Mouse (Mus musculus): Measurements from ENCODE around the gene Pitpnm2.

DNA sequence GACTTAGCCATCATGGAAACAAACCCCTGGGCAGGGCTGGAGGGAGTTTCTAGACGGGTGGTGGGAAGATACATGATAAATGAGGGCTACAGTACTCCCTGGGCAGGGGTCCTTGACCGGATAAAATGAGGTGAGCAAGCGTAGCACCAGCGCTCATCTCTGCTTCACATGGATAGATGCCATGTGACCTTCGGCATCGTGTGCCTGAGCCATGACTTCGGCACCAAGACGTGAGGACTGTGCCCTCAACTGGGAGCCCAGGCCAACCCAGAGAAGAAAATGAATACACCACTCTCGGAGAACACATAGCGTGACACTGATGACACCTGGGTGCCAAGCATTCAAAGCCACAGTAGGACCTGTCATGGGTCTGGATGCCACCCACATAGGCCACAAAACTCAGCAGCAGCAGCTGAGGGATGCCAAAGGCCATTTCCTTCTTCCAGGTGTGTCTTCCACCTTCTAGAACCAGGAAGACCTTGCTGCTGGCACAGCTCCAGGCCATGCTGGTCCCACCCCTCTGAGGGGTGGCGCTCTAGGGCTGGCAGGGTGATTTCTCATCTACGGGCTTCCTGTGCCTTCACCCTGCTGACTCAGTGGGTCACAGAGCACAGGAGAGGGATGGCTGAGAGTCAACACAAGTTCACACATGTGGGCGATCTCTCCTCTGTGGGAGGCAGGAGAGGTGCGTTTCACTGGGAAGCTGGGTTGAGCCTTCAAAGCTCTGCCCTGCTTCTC lies 165.5 kb downstream of the Pitpnm2 start:
- no peak for TF ChIP-seq CTCF (IDR thresholded peaks at IDR 0.05; ENCODE audit: control insufficient read depth, insufficient read depth, insufficient replicate concordance, low read depth, low read length)
- no peak for TF ChIP-seq POLR2A (IDR thresholded peaks at IDR 0.05; ENCODE audit: control insufficient read depth, low read depth, low read length)
